Mouse (Mus musculus): ENCODE measurements around the gene Prpf6. TPM values are rescaled to one million over a fixed set of nuclear protein-coding genes. Genes with fewer than 3 reads are reported as not detected.

The Prpf6 gene
- polyA plus RNA-seq, 1 experiment from 2014 or later = 63.6 TPM

DNA sequence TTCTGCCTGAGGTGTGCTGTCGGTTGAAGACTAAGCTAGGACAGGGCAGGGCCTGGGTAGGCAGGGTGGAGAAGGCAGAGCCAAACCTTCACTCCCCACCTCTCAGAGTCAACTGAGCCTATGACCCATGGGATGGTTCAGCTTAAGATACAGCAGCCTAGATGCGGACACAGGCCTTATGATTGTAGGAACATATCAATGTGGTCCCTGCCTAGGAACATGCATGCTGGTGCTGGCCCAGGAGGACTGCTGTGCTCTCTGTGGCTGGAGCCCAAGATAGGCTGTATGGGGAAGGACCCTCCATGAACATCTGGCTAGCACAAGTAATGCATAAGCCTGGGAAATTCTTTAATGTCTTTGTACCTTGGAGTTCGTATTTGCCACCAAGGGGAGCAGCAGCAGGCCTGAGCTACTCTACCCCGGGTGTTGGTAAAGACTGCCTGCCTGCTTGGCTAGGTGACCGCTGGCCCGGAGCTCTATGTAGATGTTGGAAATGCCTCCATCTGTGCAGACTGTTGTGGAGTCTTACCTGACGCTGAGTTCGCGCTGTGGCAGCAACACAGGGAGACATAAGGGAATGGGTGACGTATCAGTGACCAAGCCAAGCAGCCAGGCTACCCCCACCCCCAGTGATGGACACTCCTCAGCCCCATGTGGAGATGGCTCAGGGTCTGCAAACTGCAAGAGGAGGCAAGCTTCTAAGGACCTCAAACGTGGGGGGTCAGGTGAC lies 19.6 kb upstream of the Prpf6 start:
- Histone ChIP-seq H3K9me3 (replicated peaks) (no peaks in the 10 kb centered on the region), H3K9ac (no peak overlapping the region), H3K4me3 (replicated peaks) (no peak overlapping the region), H3K36me3 (peaks cover 27% of the 10 kb centered on the region; the same call in 1 of the 2 replicates), H3K27ac (replicated peaks) (no peak overlapping the region), H3K27me3 (no peaks in the 10 kb centered on the region), H3K4me1 (no peaks in the 10 kb centered on the region), H3K4me2 (replicated peaks) (no peak overlapping the region)
- ATAC-seq (ENCODE audit: insufficient number of reproducible peaks, low FRiP score, low TSS enrichment, low read depth) = no peak
- WGBS = 87% methylated on average over 11 of the region's 11 CpGs

- 94% methylated on average over 15 of the region's 15 CpGs for WGBS
- no peak overlapping the region for H3K27ac ChIP-seq (replicated peaks)
- ATAC-seq (ENCODE audit: insufficient number of reproducible peaks, low FRiP score, low TSS enrichment, low read depth) = no peak
Observed at GRCm38 (mm10) chr2:181572921-181573920, 18.4 kb upstream of the Prpf6 start.

DNA sequence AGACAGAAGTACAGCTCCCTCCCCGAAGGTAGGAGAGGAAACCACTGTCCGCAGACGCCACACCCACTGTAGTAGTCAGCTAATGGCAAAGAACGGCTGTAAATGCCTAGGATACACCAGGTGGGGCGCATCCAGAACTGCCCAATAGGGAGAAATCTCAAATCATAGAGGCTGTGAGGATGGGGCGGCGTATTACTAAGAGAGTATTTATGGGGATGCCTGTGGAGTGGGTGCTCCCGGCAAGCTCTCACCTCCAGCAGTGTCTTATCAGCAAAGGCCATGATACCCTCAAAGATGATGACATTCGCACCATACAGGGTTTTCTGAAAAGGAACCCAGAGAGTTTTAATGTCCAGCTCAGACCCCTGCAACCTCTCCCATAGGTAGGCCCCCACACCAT lies 17.7 kb upstream of the Prpf6 start:
- Histone ChIP-seq H3K9me3 (replicated peaks) (no peaks in the 10 kb centered on the region), H3K27me3 (no peaks in the 10 kb centered on the region), H3K27ac (replicated peaks) (no peak overlapping the region), H3K4me3 (replicated peaks) (no peak overlapping the region), H3K36me3 (peaks cover 27% of the 10 kb centered on the region; the same call in 1 of the 2 replicates), H3K9ac (no peak overlapping the region), H3K4me2 (replicated peaks) (no peak overlapping the region), H3K4me1 (peaks cover 9% of the 10 kb centered on the region; the same call in 1 of the 2 replicates)
- no peak for ATAC-seq (ENCODE audit: insufficient number of reproducible peaks, low FRiP score, low TSS enrichment, low read depth)
- 90% methylated on average over 9 of the region's 9 CpGs for WGBS

More at GRCm38 (mm10) chr2:181572921-181573920, 18.4 kb upstream of the Prpf6 start:
- Histone ChIP-seq H3K9me3 (replicated peaks) (no peaks in the 10 kb centered on the region), H3K4me1 (peaks cover 2% of the 10 kb centered on the region; the same call in 1 of the 2 replicates), H3K4me3 (replicated peaks) (no peak overlapping the region), H3K9ac (no peak overlapping the region), H3K27me3 (no peaks in the 10 kb centered on the region), H3K36me3 (peaks cover 27% of the 10 kb centered on the region; the same call in 1 of the 2 replicates), H3K4me2 (replicated peaks) (no peak overlapping the region)

DNA sequence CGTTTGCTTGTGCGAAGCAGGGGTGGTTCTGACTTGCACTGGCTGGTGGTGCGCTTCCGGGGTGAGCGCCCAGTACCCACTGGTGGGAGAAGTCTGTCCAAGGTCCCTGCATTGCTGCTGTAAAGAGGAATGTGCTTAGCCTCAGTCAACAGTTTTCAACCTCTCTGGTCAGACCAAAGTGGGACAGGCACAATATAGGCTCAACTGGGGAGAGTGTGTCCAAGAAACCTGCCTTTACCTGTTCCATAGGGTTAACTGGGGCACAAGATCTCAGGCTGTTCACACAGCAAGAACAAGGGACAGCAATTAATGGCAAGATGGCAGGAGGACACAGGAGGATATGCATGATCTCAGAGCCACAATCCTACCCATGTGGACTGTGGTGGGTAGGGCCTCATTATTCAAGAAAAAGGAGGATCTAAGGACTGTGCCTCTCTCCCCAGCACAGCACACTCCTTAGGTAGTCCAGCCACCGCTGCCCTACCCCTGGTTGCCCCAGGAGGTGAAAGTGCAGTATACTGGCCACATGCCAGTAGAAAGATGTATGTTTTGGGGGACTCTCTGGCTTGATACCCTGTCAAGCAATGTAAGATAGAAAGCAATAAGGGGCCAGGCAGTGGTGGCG lies 16.6 kb upstream of the Prpf6 start:
- H3K36me3 ChIP-seq = peaks cover 27% of the 10 kb centered on the region; the same call in 1 of the 2 replicates
- 95% methylated on average over 7 of the region's 7 CpGs for WGBS
- H3K27ac ChIP-seq (replicated peaks) = no peak overlapping the region
- no peak for ATAC-seq (ENCODE audit: insufficient number of reproducible peaks, low FRiP score, low TSS enrichment, low read depth)
- H3K4me3 ChIP-seq (replicated peaks) = no peak overlapping the region
- no peak overlapping the region for H3K4me2 ChIP-seq (replicated peaks)
- peaks cover 18% of the 10 kb centered on the region for H3K4me1 ChIP-seq
- H3K9me3 ChIP-seq (replicated peaks) = no peaks in the 10 kb centered on the region
- H3K27me3 ChIP-seq = no peaks in the 10 kb centered on the region
- H3K9ac ChIP-seq = no peak overlapping the region

DNA sequence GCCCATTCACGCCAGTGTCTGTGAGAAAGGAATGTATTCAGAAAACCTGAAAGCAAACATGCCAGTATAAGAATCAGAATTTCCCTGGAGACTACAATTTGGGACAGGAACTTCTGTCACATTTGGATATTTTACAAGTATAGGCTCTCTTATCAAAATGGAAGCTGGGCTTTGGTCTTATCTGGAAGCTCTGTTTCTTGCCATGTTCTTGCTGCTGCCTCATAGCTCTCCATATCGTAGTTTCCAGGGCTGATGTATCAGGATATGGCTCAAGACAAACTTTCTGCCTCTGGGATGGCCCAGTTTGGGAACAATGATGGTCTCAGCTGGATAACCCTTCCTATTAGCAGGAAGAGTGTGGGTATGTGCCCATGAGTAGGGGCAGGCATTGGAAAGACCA lies 15.1 kb upstream of the Prpf6 start:
- 83% methylated on average over 2 of the region's 2 CpGs for WGBS
- H3K4me1 ChIP-seq = peaks cover 27% of the 10 kb centered on the region
- no peaks in the 10 kb centered on the region for H3K9me3 ChIP-seq (replicated peaks)
- no peak overlapping the region for H3K9ac ChIP-seq
- no peak overlapping the region for H3K4me2 ChIP-seq (replicated peaks)
- no peak overlapping the region for H3K27ac ChIP-seq (replicated peaks)
- no peak overlapping the region for H3K4me3 ChIP-seq (replicated peaks)
- H3K27me3 ChIP-seq = no peaks in the 10 kb centered on the region
- no peak for ATAC-seq (ENCODE audit: insufficient number of reproducible peaks, low FRiP score, low TSS enrichment, low read depth)
- peaks cover 27% of the 10 kb centered on the region; the same call in 1 of the 2 replicates for H3K36me3 ChIP-seq

DNA sequence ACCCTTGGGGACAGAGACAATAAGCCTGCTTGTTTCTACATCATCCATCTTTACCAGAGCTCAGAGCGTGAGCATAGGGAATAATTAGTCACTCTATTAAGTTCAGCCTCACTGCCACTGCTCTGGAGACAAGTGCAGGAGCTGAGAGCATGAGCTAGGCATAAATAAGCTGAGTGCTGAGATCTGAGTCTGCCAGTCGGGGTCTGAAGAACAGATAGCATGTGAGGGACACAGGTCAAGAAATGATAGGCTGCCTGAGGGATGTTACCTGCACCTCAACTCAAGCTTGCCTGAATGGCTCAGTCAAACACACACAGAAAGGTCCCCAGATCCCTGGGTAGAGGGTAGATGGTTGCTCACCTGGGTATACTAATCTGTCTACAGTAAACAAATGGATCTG lies 14.5 kb upstream of the Prpf6 start:
- Histone ChIP-seq H3K4me3 (replicated peaks) (no peak overlapping the region), H3K27me3 (no peaks in the 10 kb centered on the region), H3K4me2 (replicated peaks) (no peak overlapping the region), H3K36me3 (peaks cover 24% of the 10 kb centered on the region; the same call in 1 of the 2 replicates), H3K9ac (no peak overlapping the region), H3K9me3 (replicated peaks) (no peaks in the 10 kb centered on the region), H3K27ac (replicated peaks) (no peak overlapping the region), H3K4me1 (peaks cover 27% of the 10 kb centered on the region)
- WGBS = 65% methylated on average over 2 of the region's 2 CpGs
- ATAC-seq (ENCODE audit: insufficient number of reproducible peaks, low FRiP score, low TSS enrichment, low read depth) = no peak

DNA sequence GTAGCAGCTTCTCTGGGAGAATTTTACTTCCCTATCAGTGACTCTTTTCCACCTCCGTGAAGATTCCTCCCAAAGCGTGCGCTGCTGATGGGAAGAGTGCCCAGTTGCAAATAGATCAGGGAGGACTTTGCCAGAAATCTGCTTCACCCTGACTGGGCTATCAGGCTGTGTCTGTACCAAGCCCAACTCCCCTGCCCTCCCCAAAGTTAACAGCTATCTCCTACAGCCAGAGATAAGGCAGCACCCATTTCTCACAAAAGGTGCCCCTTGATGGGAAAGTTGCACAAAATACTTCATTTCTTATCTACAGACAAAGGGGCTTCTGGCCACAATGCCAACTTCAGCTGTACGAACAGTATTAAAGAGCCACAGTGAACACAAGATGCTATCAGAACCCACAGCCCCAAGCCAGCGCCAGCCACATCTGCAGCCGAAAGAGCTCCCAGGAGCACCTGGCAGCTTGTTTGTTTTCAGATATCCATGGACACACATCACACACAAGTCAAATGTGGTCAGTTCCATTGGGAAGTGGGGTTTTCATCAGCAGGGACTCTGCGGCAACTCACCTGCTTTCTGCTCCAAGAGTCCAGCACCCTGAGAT lies 13.6 kb upstream of the Prpf6 start:
- no peak overlapping the region for H3K4me2 ChIP-seq (replicated peaks)
- no peak overlapping the region for H3K27ac ChIP-seq (replicated peaks)
- WGBS = 76% methylated on average over 7 of the region's 7 CpGs
- H3K27me3 ChIP-seq = no peaks in the 10 kb centered on the region
- no peaks in the 10 kb centered on the region for H3K9me3 ChIP-seq (replicated peaks)
- no peak overlapping the region for H3K4me3 ChIP-seq (replicated peaks)
- peaks cover 16% of the 10 kb centered on the region; the same call in 1 of the 2 replicates for H3K36me3 ChIP-seq
- H3K9ac ChIP-seq = 0 out of 2 replicates have a peak overlapping the region, but pooled peaks have one; percentile 12
- H3K4me1 ChIP-seq = peaks cover 27% of the 10 kb centered on the region
- ATAC-seq (ENCODE audit: insufficient number of reproducible peaks, low FRiP score, low TSS enrichment, low read depth) = no peak

GRCm38 (mm10) chr2:181578790-181579618 lies 12.7 kb upstream of the Prpf6 start:
- H3K9me3 ChIP-seq (replicated peaks) = no peaks in the 10 kb centered on the region
- no peak for ATAC-seq (ENCODE audit: insufficient number of reproducible peaks, low FRiP score, low TSS enrichment, low read depth)
- peaks cover 27% of the 10 kb centered on the region for H3K4me1 ChIP-seq
- H3K27ac ChIP-seq (replicated peaks) = no peak overlapping the region
- no peak overlapping the region for H3K4me2 ChIP-seq (replicated peaks)
- no peak overlapping the region for H3K9ac ChIP-seq
- H3K36me3 ChIP-seq = peaks cover 12% of the 10 kb centered on the region
- 47% methylated on average over 5 of the region's 5 CpGs for WGBS
- no peaks in the 10 kb centered on the region for H3K27me3 ChIP-seq
- H3K4me3 ChIP-seq (replicated peaks) = no peak overlapping the region

DNA sequence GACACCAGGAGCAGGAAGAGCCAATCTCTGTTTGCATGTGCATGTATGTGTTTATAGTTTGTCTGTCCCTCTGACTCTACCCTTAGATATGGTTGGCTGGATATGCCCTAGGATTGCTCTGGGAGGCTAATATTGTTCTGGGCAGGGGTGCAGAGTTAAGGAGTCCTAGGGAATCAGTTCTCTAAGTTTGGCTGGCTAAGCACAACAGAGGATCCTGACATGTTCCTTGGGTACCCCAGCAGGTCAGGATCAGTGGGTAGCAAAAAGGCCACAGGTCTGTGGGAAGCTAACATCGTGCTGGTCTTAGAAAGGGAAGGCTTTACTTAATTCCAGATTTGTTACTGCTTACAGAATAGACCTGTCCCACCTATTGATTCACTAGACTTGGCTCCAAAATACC lies 12.0 kb upstream of the Prpf6 start:
- ATAC-seq (ENCODE audit: insufficient number of reproducible peaks, low FRiP score, low TSS enrichment, low read depth) = no peak

More for the DNA sequence above, 12.0 kb upstream of the Prpf6 start:
- Histone ChIP-seq H3K9me3 (replicated peaks) (no peaks in the 10 kb centered on the region), H3K27me3 (no peaks in the 10 kb centered on the region), H3K36me3 (peaks cover 12% of the 10 kb centered on the region), H3K4me1 (peaks cover 27% of the 10 kb centered on the region), H3K4me3 (replicated peaks) (no peak overlapping the region), H3K27ac (replicated peaks) (no peak overlapping the region), H3K4me2 (replicated peaks) (no peak overlapping the region), H3K9ac (no peak overlapping the region)
- 73% methylated on average over 1 of the region's 1 CpGs for WGBS

Measured in embryonic facial prominence, embryonic 15.5 days (tissue).